8 mouse cellular contexts compared by ENCODE assay signal in the genomic region with DNA sequence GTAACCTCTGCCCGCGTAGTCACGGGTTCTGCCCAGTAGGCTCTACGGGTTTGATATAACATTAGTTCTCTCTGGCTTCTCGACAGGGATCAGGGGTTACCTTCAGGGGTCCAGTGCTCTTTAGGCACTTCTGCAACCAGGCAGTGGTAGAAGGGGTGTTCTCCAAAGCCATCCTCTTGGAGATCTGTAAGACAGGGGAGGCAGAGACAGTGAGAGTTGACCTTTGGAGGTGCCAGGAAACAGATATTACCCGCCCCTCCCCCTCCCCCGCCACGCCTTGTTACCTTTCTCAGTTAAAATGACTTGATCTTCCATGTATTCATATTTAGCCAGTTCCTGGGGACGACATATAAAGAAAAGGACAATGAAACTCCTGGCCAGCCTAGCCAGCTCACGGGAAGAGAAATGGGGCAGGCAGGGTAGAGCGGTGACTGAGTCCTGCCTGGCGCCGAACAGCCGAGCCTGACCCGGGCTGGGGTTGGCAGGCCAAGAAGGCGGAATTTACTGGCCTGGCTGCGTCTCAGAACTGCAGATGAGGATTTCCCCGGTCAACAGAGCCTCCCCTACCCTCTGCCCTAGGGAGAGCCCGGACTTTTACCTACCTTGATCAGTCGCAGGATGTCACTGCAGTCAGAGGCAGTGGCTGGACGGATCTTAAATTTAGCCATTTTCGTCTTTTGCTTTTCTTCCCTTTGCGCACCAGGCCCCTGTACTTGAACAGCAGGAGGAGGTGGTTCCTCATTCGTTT. TPM values are rescaled to one million over a fixed set of nuclear protein-coding genes. Genes with fewer than 3 reads are reported as not detected.
DNase-seq lines count a peak whose midpoint lies in the region; ATAC-seq and TF ChIP-seq lines count a peak whose summit lies in the region.

No protein-coding gene starts in this region.

- peak; percentile 13 to 29 for DNase-seq in lung, adult 18-20 months
- no peak for DNase-seq in lung, postnatal 25 days (ENCODE audit: low spot score)
- peak; percentile 31 for DNase-seq in cerebellum, adult 11-12 months
- DNase-seq in limb, embryonic 14.5 days (ENCODE audit: low spot score): no peak
- DNase-seq in thymus, postnatal 10 days (ENCODE audit: low spot score in 2 of 2): peak; percentile 3 to 8

- H3K27ac ChIP-seq in forebrain, embryonic 16.5 days (ENCODE audit: low read length): no peak overlapping the region
- H3K27ac ChIP-seq in hindbrain, embryonic 12.5 days: no peak overlapping the region
- H3K27ac ChIP-seq in limb, embryonic 14.5 days (replicated peaks; ENCODE audit: low read depth, low read length): no peak overlapping the region
- H3K27ac ChIP-seq in midbrain, embryonic 15.5 days: 0 out of 2 replicates have a peak overlapping the region, but pooled peaks have one; percentile 38

- TF ChIP-seq POLR2A in limb, embryonic 14.5 days (IDR thresholded peaks at IDR 0.05; ENCODE audit: borderline replicate concordance, extremely low read depth, insufficient read depth, insufficient read length): no peak

- H3K9ac ChIP-seq in forebrain, embryonic 16.5 days (replicated peaks; ENCODE audit: low read depth, low read length): peak overlapping the region; percentile 64
- peak overlapping the region; percentile 41 for H3K9ac ChIP-seq in hindbrain, embryonic 12.5 days
- H3K9ac ChIP-seq in limb, embryonic 14.5 days (ENCODE audit: low read depth, low read length, severe bottlenecking): peak overlapping the region; percentile 54
- H3K9ac ChIP-seq in midbrain, embryonic 15.5 days: peak overlapping the region; percentile 47

- no peaks in the 10 kb centered on the region for H3K36me3 ChIP-seq in forebrain, embryonic 16.5 days (ENCODE audit: control insufficient read depth, insufficient read depth)
- no peaks in the 10 kb centered on the region for H3K36me3 ChIP-seq in hindbrain, embryonic 12.5 days
- H3K36me3 ChIP-seq in limb, embryonic 14.5 days (ENCODE audit: control insufficient read depth, insufficient read depth, low read length): no peaks in the 10 kb centered on the region
- no peaks in the 10 kb centered on the region for H3K36me3 ChIP-seq in midbrain, embryonic 15.5 days (replicated peaks)

- H3K9me3 ChIP-seq in forebrain, embryonic 16.5 days (ENCODE audit: control insufficient read depth, low read length): no peaks in the 10 kb centered on the region
- no peaks in the 10 kb centered on the region for H3K9me3 ChIP-seq in hindbrain, embryonic 12.5 days (replicated peaks)
- no peaks in the 10 kb centered on the region for H3K9me3 ChIP-seq in limb, embryonic 14.5 days (ENCODE audit: control insufficient read depth, low read length)
- H3K9me3 ChIP-seq in midbrain, embryonic 15.5 days: no peaks in the 10 kb centered on the region

- H3K4me3 ChIP-seq in forebrain, embryonic 16.5 days (replicated peaks; ENCODE audit: low read length): peak overlapping the region; percentile 52
- peak overlapping the region; percentile 43 for H3K4me3 ChIP-seq in hindbrain, embryonic 12.5 days
- peak overlapping the region; percentile 44 for H3K4me3 ChIP-seq in limb, embryonic 14.5 days (replicated peaks; ENCODE audit: low read length)
- peak overlapping the region; percentile 49 for H3K4me3 ChIP-seq in midbrain, embryonic 15.5 days

- WGBS in forebrain, embryonic 16.5 days: 27% methylated on average over 20 of the region's 24 CpGs
- 31% methylated on average over 23 of the region's 24 CpGs for WGBS in hindbrain, embryonic 12.5 days
- 31% methylated on average over 23 of the region's 24 CpGs for WGBS in limb, embryonic 14.5 days
- 29% methylated on average over 24 of the region's 24 CpGs for WGBS in midbrain, embryonic 15.5 days

- peak; percentile 61 for ATAC-seq in forebrain, embryonic 16.5 days
- peak; percentile 83 for ATAC-seq in hindbrain, embryonic 12.5 days (ENCODE audit: low FRiP score)
- ATAC-seq in limb, embryonic 14.5 days (ENCODE audit: low FRiP score, low read depth): peak; percentile 62
- peak; percentile 82 for ATAC-seq in midbrain, embryonic 15.5 days (replicated peaks)

- no peaks in the 10 kb centered on the region for H3K4me1 ChIP-seq in forebrain, embryonic 16.5 days (replicated peaks; ENCODE audit: control insufficient read depth, insufficient read depth, low read length)
- H3K4me1 ChIP-seq in hindbrain, embryonic 12.5 days: no peaks in the 10 kb centered on the region
- H3K4me1 ChIP-seq in limb, embryonic 14.5 days (ENCODE audit: control insufficient read depth, insufficient read depth, low read length): no peaks in the 10 kb centered on the region
- H3K4me1 ChIP-seq in midbrain, embryonic 15.5 days: 0 out of 2 replicates have a peak, but pooled peaks cover 2% of the 10 kb centered on the region

- H3K4me2 ChIP-seq in forebrain, embryonic 16.5 days (ENCODE audit: low read length): peak overlapping the region; percentile 66
- H3K4me2 ChIP-seq in hindbrain, embryonic 12.5 days (replicated peaks): peak overlapping the region; percentile 51
- peak overlapping the region; percentile 48 for H3K4me2 ChIP-seq in limb, embryonic 14.5 days (replicated peaks; ENCODE audit: low read depth, low read length, severe bottlenecking)
- H3K4me2 ChIP-seq in midbrain, embryonic 15.5 days: peak overlapping the region; percentile 56

- H3K27me3 ChIP-seq in forebrain, embryonic 16.5 days (replicated peaks; ENCODE audit: control insufficient read depth, insufficient read depth, low read length): no peaks in the 10 kb centered on the region
- H3K27me3 ChIP-seq in hindbrain, embryonic 12.5 days: no peaks in the 10 kb centered on the region
- H3K27me3 ChIP-seq in limb, embryonic 14.5 days (ENCODE audit: control insufficient read depth, insufficient read depth, low read length): no peaks in the 10 kb centered on the region
- no peaks in the 10 kb centered on the region for H3K27me3 ChIP-seq in midbrain, embryonic 15.5 days (replicated peaks)

RNA-seq across cellular contexts. Expression of a gene that starts 0.6 kb away (rescaled TPM):
- polyA plus RNA-seq in forebrain, embryonic 16.5 days (2015; fragmentation: Nextera tagmentation; extraction: Ambion mirVana): 53.7 and 62.9 TPM in 2 replicates
- 72.1 and 78.5 TPM in 2 replicates for polyA plus RNA-seq in hindbrain, embryonic 12.5 days (2016; fragmentation: Nextera tagmentation; extraction: Ambion mirVana)
- polyA plus RNA-seq in limb, embryonic 14.5 days (2012; rRNA removed): 60.7 and 77.5 TPM in 2 replicates
- 160 and 163 TPM in 2 replicates for polyA plus RNA-seq in limb, embryonic 14.5 days (2014; fragmentation: Nextera tagmentation; extraction: Ambion mirVana)
- polyA plus RNA-seq in midbrain, embryonic 15.5 days (2015; fragmentation: Nextera tagmentation; extraction: Ambion mirVana): 71.5 and 74.2 TPM in 2 replicates

RNA-seq across cellular contexts. Expression of a gene that starts 46.6 kb away (rescaled TPM):
- polyA plus RNA-seq in forebrain, embryonic 16.5 days (2015; fragmentation: Nextera tagmentation; extraction: Ambion mirVana): 34.3 and 37.4 TPM in 2 replicates
- polyA plus RNA-seq in hindbrain, embryonic 12.5 days (2016; fragmentation: Nextera tagmentation; extraction: Ambion mirVana): 31.2 and 34.7 TPM in 2 replicates
- 24.1 and 26.5 TPM in 2 replicates for polyA plus RNA-seq in limb, embryonic 14.5 days (2012; rRNA removed)
- polyA plus RNA-seq in limb, embryonic 14.5 days (2014; fragmentation: Nextera tagmentation; extraction: Ambion mirVana): 53.0 and 55.0 TPM in 2 replicates
- 42.2 and 42.5 TPM in 2 replicates for polyA plus RNA-seq in midbrain, embryonic 15.5 days (2015; fragmentation: Nextera tagmentation; extraction: Ambion mirVana)

Comparison
In these comparisons a context has a peak if more than half of its experiments do, and no peak if none do; other contexts are left out.
1. DNase-seq: peak in lung, adult 18-20 months (2 of 2), cerebellum, adult 11-12 months (single experiment) and thymus, postnatal 10 days (2 of 2); none in lung, postnatal 25 days (single experiment) and limb, embryonic 14.5 days (single experiment).
2. Peak in every context shown above with its lines, with median percentiles within 50 percentile points of each other: ATAC-seq, H3K4me2 ChIP-seq, H3K4me3 ChIP-seq and H3K9ac ChIP-seq.